Mouse (Mus musculus): ENCODE measurements around the gene Gnpnat1.
"Not testable (repeated sequence)": the region's sequence is repeated elsewhere in the genome, so short reads cannot be mapped to it uniquely, and the experiment has no call there.

Gnpnat1 gene

GRCm38 (mm10) chr14:45404813-45405212 lies at the start of gene Gnpnat1:
Gene Gnpnat1, minus strand, starts transcription at chr14:45404913.
- not testable (repeated sequence) for DNase-seq (ENCODE audit: low spot score)

DNA sequence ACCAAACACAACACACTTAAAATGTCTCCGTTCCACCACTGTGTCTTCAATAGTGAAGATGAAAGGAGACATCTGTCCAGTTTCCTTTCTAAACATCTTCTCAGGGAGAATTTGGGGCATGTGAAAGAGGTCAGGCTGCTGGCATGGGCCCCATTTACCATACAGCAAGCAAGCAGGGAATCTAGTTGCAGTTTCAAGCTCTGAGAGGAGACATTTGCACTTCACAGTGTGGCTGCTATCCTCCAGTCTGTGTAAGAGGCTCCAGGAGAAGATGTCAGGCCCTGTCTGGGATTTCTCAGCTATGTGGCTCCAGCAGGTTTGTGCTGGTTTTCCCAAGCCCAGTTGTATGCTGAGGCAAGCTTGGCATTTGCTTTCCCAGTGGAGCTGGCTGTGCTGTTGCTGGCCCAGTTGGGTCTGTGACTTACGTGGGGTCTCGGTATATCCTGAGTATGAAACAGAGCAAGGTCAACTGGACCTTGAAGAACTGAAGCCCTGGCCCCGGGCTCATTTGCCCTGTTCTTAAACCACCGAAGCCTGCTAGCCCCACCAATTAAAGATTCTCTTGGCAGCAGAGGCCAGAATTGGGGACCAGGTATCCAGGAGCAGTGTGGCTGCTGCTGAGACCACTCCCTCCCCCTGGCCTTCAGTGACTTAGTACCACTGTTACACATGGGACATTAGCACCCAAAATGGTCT lies 49.0 kb upstream of the Gnpnat1 start:
- DNase-seq (ENCODE audit: low spot score): no peak

GRCm38 (mm10) chr14:45452861-45453512 lies 48.3 kb upstream of the Gnpnat1 start:
- no peak for DNase-seq (ENCODE audit: low spot score)

DNA sequence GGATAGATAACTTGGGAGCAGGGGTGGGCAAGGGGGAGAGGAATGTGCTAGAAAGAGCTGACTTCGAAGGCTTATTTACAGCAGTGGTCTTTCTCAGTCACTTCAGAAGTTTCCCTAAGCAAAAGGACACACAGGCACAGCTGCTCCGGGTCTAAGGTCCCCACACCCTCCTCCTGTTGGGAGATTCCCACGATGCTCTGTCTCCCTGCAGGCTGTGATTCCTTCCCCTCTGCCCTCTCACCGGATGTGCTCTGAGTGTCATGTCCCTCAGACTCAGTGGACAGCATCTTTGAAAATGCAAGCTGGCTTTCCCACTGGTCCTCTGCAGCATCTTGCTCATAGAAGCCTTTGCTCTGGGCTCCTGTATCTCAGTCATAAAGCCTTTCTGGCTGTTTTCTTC lies 47.4 kb upstream of the Gnpnat1 start:
- DNase-seq (ENCODE audit: low spot score): no peak

GRCm38 (mm10) chr14:45451090-45451489 lies 46.4 kb upstream of the Gnpnat1 start:
- no peak for DNase-seq (ENCODE audit: low spot score)

- DNase-seq (ENCODE audit: low spot score): no peak
Observed at GRCm38 (mm10) chr14:45446777-45447176, 42.1 kb upstream of the Gnpnat1 start.

DNA sequence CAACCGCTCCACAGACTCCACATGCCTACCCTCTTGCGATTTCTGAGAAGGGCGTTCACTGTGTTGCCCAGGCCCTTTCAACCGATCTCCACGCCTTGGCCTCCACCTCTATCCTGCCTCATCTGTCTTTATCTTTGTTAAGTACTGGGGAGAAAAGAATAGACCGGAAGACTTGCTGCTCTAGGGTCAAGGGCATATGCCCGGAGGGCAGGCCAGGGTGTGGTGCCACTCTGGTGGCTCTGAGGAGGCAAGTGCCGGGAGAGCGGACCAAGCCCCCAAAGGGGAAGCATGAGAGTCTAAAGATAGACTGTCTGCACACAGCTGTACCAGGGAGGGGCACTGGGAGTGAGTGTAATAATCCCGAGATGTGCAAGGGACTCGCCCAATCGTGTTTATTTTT lies 40.7 kb upstream of the Gnpnat1 start:
- no peak for DNase-seq (ENCODE audit: low spot score)

DNA sequence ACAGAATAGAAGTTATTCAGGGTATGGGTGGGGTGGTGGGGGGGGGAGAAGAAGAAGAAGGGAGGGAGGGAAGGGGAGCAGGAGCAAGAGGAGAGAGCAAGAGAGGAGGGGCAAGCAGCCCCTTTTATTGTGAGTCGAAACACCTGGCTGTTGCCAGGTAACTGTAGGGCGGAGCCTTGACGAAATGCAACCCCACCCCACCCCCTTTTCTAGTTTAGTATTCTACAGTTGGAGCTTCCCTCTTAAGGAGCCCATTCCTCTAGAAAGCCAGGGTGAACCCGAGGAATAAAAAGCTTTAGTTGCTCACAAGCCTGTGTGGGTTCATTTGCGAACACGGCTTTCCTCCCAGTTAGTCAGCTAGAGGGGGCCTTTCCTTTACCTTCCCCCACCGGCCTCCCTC lies 40.2 kb upstream of the Gnpnat1 start:
- DNase-seq (ENCODE audit: low spot score): no peak

- no peak for DNase-seq (ENCODE audit: low spot score)
Observed at GRCm38 (mm10) chr14:45442781-45443560, 38.3 kb upstream of the Gnpnat1 start.

DNA sequence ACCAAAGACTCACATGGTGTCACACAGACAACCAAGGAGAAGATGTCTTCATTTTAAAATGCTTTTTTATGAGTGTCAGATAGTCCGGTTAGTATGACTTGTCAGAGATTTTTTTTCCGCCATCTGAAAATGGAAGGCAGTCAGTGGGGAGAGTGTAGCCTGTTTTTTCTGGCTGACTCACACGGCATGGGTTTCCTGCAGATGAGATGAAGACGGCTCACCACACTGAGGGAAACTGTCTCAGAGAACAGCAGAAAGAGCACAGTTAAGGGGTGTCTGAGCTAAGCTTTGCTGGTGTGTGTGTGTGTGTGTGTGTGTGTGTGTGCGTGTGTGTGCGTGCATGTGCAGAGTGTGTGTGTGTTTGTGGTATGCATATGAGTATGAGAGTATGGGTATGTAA lies 36.6 kb upstream of the Gnpnat1 start:
- DNase-seq (ENCODE audit: low spot score): no peak

GRCm38 (mm10) chr14:45439387-45439786 lies 34.7 kb upstream of the Gnpnat1 start:
- no peak for DNase-seq (ENCODE audit: low spot score)

- DNase-seq (ENCODE audit: low spot score): no peak
Observed at GRCm38 (mm10) chr14:45438931-45439275, 34.2 kb upstream of the Gnpnat1 start.

GRCm38 (mm10) chr14:45438250-45438930 lies 33.7 kb upstream of the Gnpnat1 start:
- DNase-seq (ENCODE audit: low spot score): no peak

GRCm38 (mm10) chr14:45434220-45434619 lies 29.5 kb upstream of the Gnpnat1 start:
- no peak for DNase-seq (ENCODE audit: low spot score)

DNA sequence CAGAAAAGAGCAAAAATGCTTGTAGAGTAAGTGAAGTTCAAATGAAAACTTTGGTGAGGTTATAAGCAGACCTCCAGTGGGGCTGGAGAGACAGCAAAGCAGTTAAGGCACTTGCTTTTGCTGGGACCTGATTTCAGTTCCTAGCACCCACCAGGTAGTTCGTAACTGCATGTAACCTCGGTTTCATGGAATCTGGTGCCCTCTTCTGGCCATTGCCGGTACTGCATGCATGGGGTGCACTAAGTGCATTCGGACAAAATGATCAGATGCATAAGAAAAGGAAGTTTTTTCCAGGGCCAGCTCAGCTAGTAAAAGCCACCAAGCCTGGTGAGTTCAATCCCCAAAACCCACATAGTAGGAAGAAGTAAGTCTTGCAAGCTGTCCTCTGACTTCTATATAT lies 27.3 kb upstream of the Gnpnat1 start:
- DNase-seq (ENCODE audit: low spot score): no peak

DNA sequence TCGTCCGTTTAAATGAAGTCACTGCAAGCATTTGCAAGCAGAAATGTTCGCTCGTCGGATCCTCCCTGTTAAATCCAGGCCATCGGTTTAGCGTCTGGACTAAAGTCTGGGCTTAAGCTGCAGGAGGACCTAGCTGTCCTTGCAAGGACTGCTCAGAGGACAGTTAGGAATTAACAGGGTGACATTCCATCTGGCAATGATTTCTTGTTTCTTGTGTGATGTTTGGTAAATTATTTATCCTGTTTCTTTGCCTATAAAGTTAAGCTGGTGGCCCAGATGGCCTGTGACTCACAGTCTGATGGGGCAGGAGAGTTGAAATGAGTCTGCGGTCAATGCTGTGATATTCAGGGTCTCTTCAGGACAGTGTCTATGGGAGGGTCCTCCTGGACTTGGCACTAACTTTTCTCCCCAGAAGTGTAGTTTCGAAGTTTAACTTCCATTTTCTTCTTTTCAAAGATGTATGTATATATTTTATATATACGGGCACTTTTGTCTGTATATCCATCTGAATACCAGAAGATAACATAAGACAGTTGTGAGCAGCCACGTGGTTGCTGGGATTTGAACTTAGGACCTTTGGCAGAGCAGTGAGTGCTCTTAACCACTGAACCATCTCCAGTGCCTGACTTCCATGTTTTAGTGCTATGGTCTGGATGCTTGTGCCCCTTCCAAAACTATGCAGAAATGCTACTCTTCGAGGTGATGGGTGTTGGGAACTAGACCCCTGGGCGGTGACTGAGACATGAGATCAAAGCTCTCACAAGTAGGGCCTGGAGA lies 25.5 kb upstream of the Gnpnat1 start:
- DNase-seq (ENCODE audit: low spot score): no peak

DNA sequence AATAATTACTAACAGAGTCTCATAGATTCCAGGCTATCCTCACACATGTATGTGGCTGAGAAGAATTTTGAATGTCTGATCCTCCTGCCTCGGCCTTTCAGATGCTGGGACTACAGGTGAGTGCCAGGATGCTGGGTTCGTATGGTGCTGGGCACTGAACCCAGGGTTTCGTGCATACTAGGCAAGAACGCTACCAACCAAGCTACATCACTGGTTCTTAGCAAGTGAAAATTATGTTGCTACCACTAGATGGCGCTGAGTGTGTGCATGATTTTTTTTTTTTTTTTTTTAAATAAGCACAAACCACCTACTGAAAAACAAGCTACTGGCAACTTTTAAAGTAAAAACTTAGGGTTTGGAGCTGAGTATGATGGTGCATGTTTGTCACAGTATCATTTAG lies 18.5 kb upstream of the Gnpnat1 start:
- peak; percentile 43 for DNase-seq (ENCODE audit: low spot score)

GRCm38 (mm10) chr14:45422371-45422770 lies 17.7 kb upstream of the Gnpnat1 start:
- DNase-seq (ENCODE audit: low spot score): peak; percentile 76

DNA sequence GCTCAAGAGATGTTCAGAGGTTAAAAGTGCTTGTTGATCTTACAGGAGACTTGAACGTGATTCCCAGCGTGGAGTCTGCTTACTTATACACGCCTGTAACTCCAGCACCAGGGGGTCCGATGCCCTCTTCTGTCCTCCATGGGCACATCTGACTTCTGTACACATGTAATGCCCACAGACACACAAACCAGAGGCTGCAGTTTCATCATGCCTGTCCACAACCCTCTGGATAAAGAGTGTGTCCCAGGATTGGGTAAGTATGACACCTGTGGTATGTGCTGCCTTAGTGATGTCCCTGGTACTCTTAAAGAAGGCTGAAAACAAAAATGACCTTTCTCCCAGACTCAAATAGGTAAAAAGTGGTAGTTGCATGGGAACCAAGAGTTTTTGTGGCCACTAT lies 14.6 kb upstream of the Gnpnat1 start:
- DNase-seq (ENCODE audit: low spot score): no peak

- no peak for DNase-seq (ENCODE audit: low spot score)
Observed at GRCm38 (mm10) chr14:45418553-45418952, 13.8 kb upstream of the Gnpnat1 start.

GRCm38 (mm10) chr14:45416265-45416664 lies 11.6 kb upstream of the Gnpnat1 start:
- DNase-seq (ENCODE audit: low spot score): no peak

DNA sequence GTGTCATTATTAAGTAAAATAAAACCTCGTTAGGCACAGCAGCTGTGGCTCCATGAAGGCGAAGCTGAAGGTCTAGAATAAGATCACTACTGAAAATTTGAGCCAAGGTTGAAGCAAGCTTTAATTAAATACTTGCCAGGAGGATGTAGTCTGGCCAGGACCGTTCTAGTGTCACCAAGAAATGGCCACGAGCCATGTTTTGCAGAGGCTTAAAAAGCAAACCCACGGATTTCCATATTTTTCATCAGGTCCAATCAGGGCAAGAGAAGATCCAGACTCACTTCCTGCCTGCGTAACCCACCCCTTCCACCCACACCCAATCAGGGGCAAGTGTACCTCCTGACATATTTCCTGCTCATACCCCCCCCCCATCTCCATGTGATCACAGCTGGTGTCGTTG lies 1.1 kb downstream of the Gnpnat1 start:
- DNase-seq (ENCODE audit: low spot score): no peak

All from layer of hippocampus, adult 11-12 months (tissue).